Mouse (Mus musculus) small intestine, adult 2 months (tissue): ENCODE measurements around the gene Lrp5.

Experiments used
- CTCF ChIP-seq: fragments of 200-500 bp; IDR thresholded peaks from 2 replicates; pipeline ENCODE4 v1.5.1; 2012; ENCODE audit warnings: low read depth, mild to moderate bottlenecking, control low read depth, inconsistent platforms, low read length, moderate library complexity, mixed read lengths; ENCODE audit not compliant: insufficient replicate concordance, insufficient read length; ENCODE audit errors: extremely low read depth
- POLR2A ChIP-seq: fragments of 200-500 bp; IDR thresholded peaks from 2 replicates; pipeline ENCODE4 v1.6.1; 2012; ENCODE audit warnings: low read depth, mild to moderate bottlenecking, control low read depth, inconsistent platforms, low read length, moderate library complexity

DNA sequence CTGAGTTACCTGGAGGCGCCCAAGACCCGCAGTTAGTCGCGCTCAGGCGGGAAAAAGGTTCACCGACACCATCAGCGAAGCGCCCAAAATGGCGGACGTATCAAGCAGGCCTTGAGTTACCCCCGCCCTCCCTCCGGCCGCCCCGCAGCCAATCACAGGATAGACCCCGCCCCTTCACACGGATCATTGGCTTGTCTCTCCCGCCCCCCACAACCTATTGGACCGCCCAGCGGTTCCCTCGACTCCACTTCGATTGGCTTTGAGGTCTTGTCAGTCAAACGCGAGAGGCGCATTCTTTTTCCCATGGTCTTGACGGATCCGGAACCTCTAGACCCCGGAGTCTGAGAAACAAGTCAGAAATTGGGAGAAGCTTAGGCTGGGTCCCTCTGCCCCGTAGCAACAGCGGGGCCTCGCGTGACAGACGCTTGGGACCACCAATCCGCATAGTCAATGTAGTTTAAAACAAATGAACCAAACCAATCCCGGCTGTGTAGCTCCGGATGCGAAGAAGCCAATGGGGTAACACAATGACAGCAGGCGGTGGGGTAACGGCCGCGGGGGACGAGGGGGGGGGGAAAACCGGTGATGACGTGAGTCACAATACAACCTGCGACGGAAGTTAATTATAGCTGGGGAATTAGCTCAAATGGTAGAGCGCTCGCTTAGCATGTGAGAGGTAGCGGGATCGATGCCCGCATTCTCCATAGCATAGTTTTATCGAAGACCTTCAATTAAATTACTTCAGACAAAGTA is 110.6 kb downstream of the Lrp5 start, which contains the start of gene Ppp6r3:
- TF ChIP-seq CTCF, result no peak
- peak; percentile 43 for TF ChIP-seq POLR2A
